Comparison of ENCODE assay signal across 25 mouse cellular contexts in the genomic region with DNA sequence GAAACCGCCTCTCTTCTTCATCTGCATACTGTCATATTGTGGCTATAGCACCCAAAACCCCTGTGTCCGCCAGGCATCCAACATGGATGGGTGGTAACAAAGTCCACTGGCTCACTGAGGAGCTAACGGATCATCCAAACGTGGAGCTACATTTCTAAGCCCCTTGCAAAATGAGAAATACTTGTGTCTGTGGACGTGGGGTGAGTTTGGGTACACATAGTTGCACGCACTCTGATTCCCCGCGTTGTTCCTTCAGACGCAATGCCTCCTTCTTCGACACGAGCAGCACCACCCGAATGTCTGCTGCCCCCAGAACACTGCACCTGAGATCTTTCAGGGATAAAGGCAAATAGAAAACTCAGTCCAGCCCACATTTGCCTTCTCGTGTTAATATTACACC. TPM values are rescaled to one million over a fixed set of nuclear protein-coding genes. Genes with fewer than 3 reads are reported as not detected.
A peak's percentile ranks its signal among the peaks of the same experiment; 100 is the strongest.
DNase-seq lines count a peak whose midpoint lies in the region; ATAC-seq and TF ChIP-seq lines count a peak whose summit lies in the region.
"Had no signal": no experiment of that assay in that cellular context is flagged by ENCODE, and none has a peak within 500 bp of the region (broad histone marks: within the 10 kb centered on the region; RNA-seq: fewer than 3 reads in every experiment).

No protein-coding gene starts in this region.

- WGBS in heart, embryonic 14.5 days = 91% methylated on average over 13 of the region's 13 CpGs
- 90% methylated on average over 13 of the region's 13 CpGs for WGBS in limb, embryonic 14.5 days

- TF ChIP-seq POLR2A in limb, embryonic 14.5 days (IDR thresholded peaks at IDR 0.05; ENCODE audit: borderline replicate concordance, extremely low read depth, insufficient read depth, insufficient read length) = no peak

- no peak overlapping the region for H3K9ac ChIP-seq in heart, embryonic 14.5 days (ENCODE audit: low read length)
- no peak overlapping the region for H3K9ac ChIP-seq in limb, embryonic 14.5 days (ENCODE audit: low read depth, low read length, severe bottlenecking)
- H3K9ac ChIP-seq: forebrain, embryonic 13.5 days; hindbrain, embryonic 15.5 days; limb, embryonic 15.5 days; liver, embryonic 13.5 days; midbrain, embryonic 15.5 days had no signal

- intact Hi-C loops in heart, postnatal 36 days (cut with DNase I) = no loop called here

- peak; percentile 76 for DNase-seq in heart, adult 11 months
- DNase-seq in heart, postnatal 4 days = no peak
- no peak for DNase-seq in heart, postnatal 36 days
- peak; percentile 2 for DNase-seq in kidney, postnatal 14 days
- DNase-seq in kidney, postnatal 25 days = no peak
- DNase-seq in limb, embryonic 14.5 days (ENCODE audit: low spot score) = no peak
- DNase-seq: adrenal gland, adult 8-10 months; cerebellum, adult 2 months; cerebellum, postnatal 14 days; gastrocnemius, postnatal 10 days; kidney, adult 11 months; liver, embryonic 13.5 days; lung, adult 18-20 months; lung, postnatal 10 days; right cerebral cortex, postnatal 25 days; thymus, postnatal 14 days had no signal

- peaks cover 29% of the 10 kb centered on the region for H3K36me3 ChIP-seq in heart, embryonic 14.5 days (ENCODE audit: control insufficient read depth, insufficient read depth, low read length)
- H3K36me3 ChIP-seq in limb, embryonic 14.5 days (ENCODE audit: control insufficient read depth, insufficient read depth, low read length) = peaks cover 37% of the 10 kb centered on the region
- H3K36me3 ChIP-seq: G1E; hindbrain, embryonic 10.5 days; hindbrain, embryonic 15.5 days; liver, embryonic 13.5 days; midbrain, embryonic 15.5 days had no signal

- no peak overlapping the region for H3K27ac ChIP-seq in heart, embryonic 14.5 days (replicated peaks in 1 of 2; ENCODE audit: control insufficient read depth in 1 of 2, insufficient read depth in 1 of 2, low read depth in 2 of 2, low read length in 2 of 2)
- no peak overlapping the region for H3K27ac ChIP-seq in limb, embryonic 14.5 days (replicated peaks; ENCODE audit: low read depth, low read length)
- H3K27ac ChIP-seq: forebrain, embryonic 13.5 days; hindbrain, embryonic 10.5 days; hindbrain, embryonic 15.5 days; limb, embryonic 15.5 days; liver, embryonic 13.5 days; midbrain, embryonic 15.5 days had no signal

- no peaks in the 10 kb centered on the region for H3K27me3 ChIP-seq in heart, embryonic 14.5 days (ENCODE audit: control insufficient read depth, insufficient read depth, low read length)
- H3K27me3 ChIP-seq in limb, embryonic 14.5 days (ENCODE audit: control insufficient read depth, insufficient read depth, low read length) = no peaks in the 10 kb centered on the region
- H3K27me3 ChIP-seq: CH12.LX; forebrain, embryonic 13.5 days; hindbrain, embryonic 15.5 days; limb, embryonic 15.5 days; liver, embryonic 13.5 days; midbrain, embryonic 15.5 days had no signal

- H3K9me3 ChIP-seq in heart, embryonic 14.5 days (ENCODE audit: control insufficient read depth, low read length) = no peaks in the 10 kb centered on the region
- H3K9me3 ChIP-seq in limb, embryonic 14.5 days (ENCODE audit: control insufficient read depth, low read length) = no peaks in the 10 kb centered on the region
- H3K9me3 ChIP-seq: forebrain, embryonic 13.5 days; hindbrain, embryonic 10.5 days; hindbrain, embryonic 15.5 days; limb, embryonic 15.5 days; liver, embryonic 13.5 days; midbrain, embryonic 15.5 days had no signal

- peaks cover 31 to 67% of the 10 kb centered on the region in 2 experiments for H3K4me1 ChIP-seq in heart, embryonic 14.5 days (ENCODE audit: control insufficient read depth in 2 of 2, insufficient read depth in 2 of 2, low read length in 2 of 2)
- peaks cover 39% of the 10 kb centered on the region for H3K4me1 ChIP-seq in limb, embryonic 14.5 days (ENCODE audit: control insufficient read depth, insufficient read depth, low read length)

- no peak overlapping the region for H3K4me3 ChIP-seq in heart, embryonic 14.5 days (ENCODE audit: control insufficient read depth in 1 of 2, insufficient read depth in 1 of 2, low read depth in 1 of 2, low read length in 2 of 2)
- H3K4me3 ChIP-seq in limb, embryonic 14.5 days (replicated peaks; ENCODE audit: low read length) = no peak overlapping the region
- H3K4me3 ChIP-seq: forebrain, embryonic 13.5 days; hindbrain, embryonic 10.5 days; hindbrain, embryonic 15.5 days; limb, embryonic 15.5 days; liver, embryonic 13.5 days; midbrain, embryonic 15.5 days had no signal

- ATAC-seq in heart, embryonic 14.5 days (ENCODE audit: insufficient number of reproducible peaks, insufficient read depth, low FRiP score, low read depth) = no peak
- ATAC-seq in limb, embryonic 14.5 days (ENCODE audit: low FRiP score, low read depth) = no peak
- ATAC-seq: forebrain, embryonic 13.5 days; inflammation-experienced regulatory T-cells, adult 6 months; midbrain, embryonic 15.5 days had no signal

- H3K4me2 ChIP-seq in heart, embryonic 14.5 days (ENCODE audit: low read length) = peak overlapping the region; percentile 94; the same call in 1 of the 2 replicates
- peak overlapping the region; percentile 83; the same call in 1 of the 2 replicates for H3K4me2 ChIP-seq in limb, embryonic 14.5 days (replicated peaks; ENCODE audit: low read depth, low read length, severe bottlenecking)
- H3K4me2 ChIP-seq: forebrain, embryonic 13.5 days; hindbrain, embryonic 15.5 days; limb, embryonic 15.5 days; liver, embryonic 13.5 days; midbrain, embryonic 15.5 days had no signal

RNA-seq across cellular contexts. Expression of gene Creb3l2, which starts 4.9 kb away (rescaled TPM):
- 10 to 100 TPM; 61.7 to 66.7 TPM for total RNA-seq in heart, postnatal 4 days (2021)
- 36.8 and 39.9 TPM in 2 replicates for polyA plus RNA-seq in heart, embryonic 14.5 days (2014; fragmentation: Nextera tagmentation; extraction: Ambion mirVana)
- 10 to 100 TPM; 21.5 to 22.6 TPM for total RNA-seq in heart, postnatal 36 days (2021)
- polyA plus RNA-seq in limb, embryonic 14.5 days (2012; rRNA removed) = 51.7 and 60.1 TPM in 2 replicates
- polyA plus RNA-seq in limb, embryonic 14.5 days (2014; fragmentation: Nextera tagmentation; extraction: Ambion mirVana) = 44.4 and 48.2 TPM in 2 replicates
- polyA plus RNA-seq: G1E had no signal

Comparison
In these comparisons a context has a peak if more than half of its experiments do, and no peak if none do; other contexts are left out.
1. DNase-seq: peak in heart, adult 11 months (single experiment) and kidney, postnatal 14 days (single experiment); none in heart, postnatal 4 days (single experiment), heart, postnatal 36 days (0 of 2), kidney, postnatal 25 days (0 of 2) and limb, embryonic 14.5 days (single experiment).